Mouse (Mus musculus): ENCODE measurements around the gene Bcl2l14. TPM values are rescaled to one million over a fixed set of nuclear protein-coding genes. Genes with fewer than 3 reads are reported as not detected.

Bcl2l14 gene
- polyA plus RNA-seq, 1 experiment from 2014 or later = 0.15 TPM

Other genes with a start within 250 kb of the Bcl2l14 start
- 6.8 and 8.7 TPM in 2 replicates for gene Lrp6, start 170.6 kb downstream of the Bcl2l14 start, polyA plus RNA-seq (2015; fragmentation: Nextera tagmentation; extraction: Ambion mirVana)
- gene Mansc1, start 236.2 kb downstream of the Bcl2l14 start, polyA plus RNA-seq (2015; fragmentation: Nextera tagmentation; extraction: Ambion mirVana) = 0.54 and 0.64 TPM in 2 replicates
- 11.3 and 11.9 TPM in 2 replicates for gene Borcs5, start 243.2 kb downstream of the Bcl2l14 start, polyA plus RNA-seq (2015; fragmentation: Nextera tagmentation; extraction: Ambion mirVana)